Mouse (Mus musculus) midbrain, embryonic 15.5 days (tissue): ENCODE results near the gene Timm10b. TPM values are rescaled to one million over a fixed set of nuclear protein-coding genes. Genes with fewer than 3 reads are reported as not detected.

Experiments
- ATAC-seq: fragments of 200-750 bp; cut with Nextera tagmentation; replicated peaks from 2 replicates; pipeline ENCODE4 v1.8.0; 2017; ENCODE audit warnings: moderate TSS enrichment
- H3K27ac ChIP-seq: fragments of 300-500 bp; sonication (generic); 2 replicates; pipeline ENCODE4 v1.5.1; 2015; ENCODE audit warnings: mild to moderate bottlenecking, inconsistent platforms
- H3K27me3 ChIP-seq: fragments of 300-500 bp; sonication (generic); replicated peaks from 2 replicates; pipeline ENCODE4 v1.6.1; 2015; ENCODE audit warnings: inconsistent platforms
- H3K36me3 ChIP-seq: fragments of 300-500 bp; sonication (generic); replicated peaks from 2 replicates; pipeline ENCODE4 v1.6.1; 2015; ENCODE audit warnings: inconsistent platforms
- H3K4me1 ChIP-seq: fragments of 300-500 bp; sonication (generic); 2 replicates; pipeline ENCODE4 v1.6.1; 2015; ENCODE audit warnings: inconsistent platforms
- H3K4me2 ChIP-seq: fragments of 300-500 bp; sonication (generic); 2 replicates; pipeline ENCODE4 v1.6.1; 2015; ENCODE audit warnings: inconsistent platforms, mild to moderate bottlenecking, moderate library complexity
- H3K4me3 ChIP-seq: fragments of 300-500 bp; sonication (generic); 2 replicates; pipeline ENCODE4 v1.5.1; 2015; ENCODE audit warnings: mild to moderate bottlenecking, inconsistent platforms
- H3K9ac ChIP-seq: fragments of 300-500 bp; sonication (generic); 2 replicates; pipeline ENCODE4 v1.6.1; 2015; ENCODE audit warnings: mild to moderate bottlenecking, inconsistent platforms
- H3K9me3 ChIP-seq: fragments of 300-500 bp; sonication (generic); 2 replicates; pipeline ENCODE4 v1.6.1; 2016; ENCODE audit warnings: inconsistent platforms
- WGBS: fragments of 180-500 bp; shearing (Covaris S2); methylation state at CpG from one replicate; pipeline ENCODE4 v1.1.7; 2015; ENCODE audit warnings: mixed read lengths; 5-methylcytosine and 5-hydroxymethylcytosine counted together
- polyA plus RNA-seq: library from polyadenylated mRNA; unstranded; fragments of >200 nt; fragmentation: Nextera tagmentation; extraction: Ambion mirVana; gene quantifications from 2 replicates; pipeline ENCODE4 v1.2.1, GENCODE M21; 2015

Timm10b gene
- 127 and 140 TPM in 2 replicates for polyA plus RNA-seq

DNA sequence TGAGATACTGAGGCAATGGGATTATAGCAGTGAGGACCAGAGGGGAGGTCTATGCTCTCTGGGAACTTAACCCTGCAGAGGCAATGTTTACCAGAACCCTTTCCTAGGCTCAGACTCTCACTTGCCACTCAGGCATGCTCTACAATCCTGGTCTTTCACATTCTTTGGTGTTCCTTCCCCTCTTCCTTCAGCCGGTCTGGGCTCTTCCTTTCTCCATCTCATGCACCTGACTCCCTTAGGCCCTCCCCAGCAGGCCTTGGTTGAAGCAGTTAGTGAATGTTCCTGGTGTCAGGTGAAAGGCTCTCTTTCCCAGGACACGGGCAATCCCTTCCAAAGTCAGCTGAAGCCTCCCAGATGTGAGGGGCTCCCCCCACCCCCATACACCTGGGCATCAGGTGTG lies at the start of gene Timm10b:
TSS of gene Timm10b (plus strand) at position 301 of the 400 bp plus-strand sequence.
- WGBS, result 2% methylated on average over 2 of the region's 2 CpGs
- Histone ChIP-seq H3K9ac (peak within 1 kb of the TSS; percentile 74), H3K4me1 (peaks cover 25% of the 10 kb centered on the region), H3K27me3 (no peaks in the 10 kb centered on the region), H3K36me3 (peaks cover 11% of the 10 kb centered on the region; the same call in 1 of the 2 replicates), H3K27ac (peak within 1 kb of the TSS; percentile 88), H3K4me2 (peak within 1 kb of the TSS; percentile 99), H3K4me3 (peak within 1 kb of the TSS; percentile 78), H3K9me3 (no peaks in the 10 kb centered on the region)
- ATAC-seq, result no peak; the same call in 1 of the 2 replicates

DNA sequence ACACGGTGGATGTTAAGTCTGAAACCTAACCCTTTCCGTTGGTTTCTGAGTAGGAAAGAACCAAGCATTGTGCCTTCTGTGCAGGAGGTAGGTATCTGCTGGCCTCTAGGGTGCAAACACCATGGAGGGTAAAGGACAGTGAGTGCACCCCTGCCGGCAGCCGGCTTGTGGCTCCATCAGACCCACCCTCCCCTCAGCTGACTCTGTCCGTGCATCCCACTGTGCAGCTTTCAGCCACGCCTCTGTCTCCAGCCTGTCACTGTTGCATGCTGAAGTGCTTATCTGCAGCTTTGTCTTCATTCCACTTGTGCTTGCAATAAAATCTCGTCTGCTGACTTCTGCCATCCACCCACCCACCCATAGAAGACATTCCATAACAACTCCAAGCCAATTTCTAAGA lies 49.8 kb upstream of the Timm10b start:
- no peak overlapping the region for H3K27ac ChIP-seq
- no peak overlapping the region for H3K4me2 ChIP-seq
- no peaks in the 10 kb centered on the region for H3K9me3 ChIP-seq
- no peak overlapping the region for H3K4me3 ChIP-seq
- 17% methylated on average over 7 of the region's 7 CpGs for WGBS
- H3K4me1 ChIP-seq, result no peaks in the 10 kb centered on the region
- no peak for ATAC-seq
- H3K9ac ChIP-seq, result no peak overlapping the region
- no peaks in the 10 kb centered on the region for H3K27me3 ChIP-seq
- H3K36me3 ChIP-seq, result no peaks in the 10 kb centered on the region

DNA sequence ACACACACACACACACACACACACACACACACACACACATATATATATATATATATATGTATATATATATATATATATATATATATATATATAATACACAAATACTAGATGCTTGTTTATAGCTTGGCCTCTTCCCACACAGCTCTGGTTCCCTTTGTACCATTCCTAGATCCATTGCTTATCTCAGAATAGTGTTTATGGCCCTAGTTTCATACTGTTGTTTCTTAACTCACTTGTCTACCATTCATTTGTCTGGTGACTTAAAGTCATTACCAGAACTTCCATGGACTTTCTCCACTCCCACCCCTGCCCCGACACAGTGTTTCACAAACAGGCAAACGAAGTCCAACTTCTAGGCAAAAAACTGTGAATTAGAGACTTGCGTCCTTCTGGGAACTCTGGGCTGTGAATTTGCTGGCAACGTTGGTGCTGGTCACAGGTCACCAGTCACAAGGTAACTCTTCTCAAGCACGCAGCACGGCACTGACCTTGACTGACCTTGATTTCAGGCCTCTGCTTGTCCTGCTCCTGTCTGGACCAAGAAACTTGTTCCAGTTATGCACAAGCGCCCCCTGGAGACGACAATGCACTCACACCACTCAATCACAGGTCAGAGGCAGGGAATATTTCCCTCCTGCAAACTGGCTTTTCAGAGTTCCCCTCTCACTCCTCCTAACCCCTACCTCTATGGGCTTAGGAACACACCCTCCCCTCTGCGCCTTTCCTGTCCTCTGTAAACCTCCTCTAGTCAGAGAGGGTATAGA lies 36.8 kb upstream of the Timm10b start:
- Histone ChIP-seq H3K4me3 (no peak overlapping the region), H3K9me3 (0 out of 2 replicates have a peak, but pooled peaks cover 3% of the 10 kb centered on the region), H3K4me2 (no peak overlapping the region), H3K27me3 (no peaks in the 10 kb centered on the region), H3K9ac (no peak overlapping the region), H3K27ac (no peak overlapping the region), H3K4me1 (no peaks in the 10 kb centered on the region), H3K36me3 (no peaks in the 10 kb centered on the region)
- WGBS, result 34% methylated on average over 9 of the region's 9 CpGs
- 0 out of 2 replicates have a peak, but pooled peaks have one; percentile 58 for ATAC-seq

DNA sequence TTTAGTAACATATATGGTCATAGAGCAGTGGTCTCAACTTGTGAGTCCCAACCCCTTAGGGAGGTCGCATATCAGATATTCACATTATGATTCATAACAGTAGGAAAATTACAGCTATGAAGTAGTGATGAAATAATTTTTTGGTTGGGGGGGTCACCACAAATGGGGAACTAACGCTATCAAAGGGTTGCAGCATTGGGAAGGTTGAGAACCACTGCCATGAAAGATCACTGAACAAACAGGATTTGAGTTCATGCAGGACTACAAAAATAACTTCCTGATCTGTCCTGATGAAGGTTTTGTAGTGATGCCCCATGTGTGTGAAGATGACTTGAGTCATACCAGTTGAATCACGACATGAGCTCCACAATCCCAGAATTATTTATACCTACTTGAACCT lies 31.4 kb upstream of the Timm10b start:
- H3K4me2 ChIP-seq, result no peak overlapping the region
- no peak for ATAC-seq

DNA sequence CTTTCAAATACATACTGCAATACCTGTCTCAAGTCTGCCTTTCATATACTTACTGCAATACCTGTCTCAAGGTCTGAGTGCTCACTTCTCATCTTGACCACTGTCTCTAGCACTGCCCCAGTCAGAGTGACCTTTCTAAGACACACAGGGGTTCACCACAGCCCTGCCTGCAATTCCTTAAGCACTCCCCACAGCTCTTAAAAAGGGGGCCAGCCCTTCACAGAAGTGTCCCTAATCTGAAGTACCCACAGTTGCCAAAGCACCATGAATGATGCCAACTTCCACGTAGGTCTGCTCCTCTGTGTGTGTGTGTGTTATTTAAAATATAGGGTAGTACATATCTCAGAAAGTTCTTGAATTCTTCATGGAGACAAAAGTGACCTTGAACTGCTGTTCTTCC lies 28.1 kb upstream of the Timm10b start:
- Histone ChIP-seq H3K36me3 (peaks cover 56% of the 10 kb centered on the region), H3K4me2 (no peak overlapping the region), H3K27ac (no peak overlapping the region), H3K4me3 (no peak overlapping the region), H3K27me3 (no peaks in the 10 kb centered on the region), H3K9ac (no peak overlapping the region), H3K9me3 (no peaks in the 10 kb centered on the region), H3K4me1 (no peaks in the 10 kb centered on the region)
- WGBS, result 94% methylated on average over 1 of the region's 1 CpGs
- ATAC-seq, result no peak

More for the DNA sequence above, 31.4 kb upstream of the Timm10b start:
- 92% methylated on average over 3 of the region's 3 CpGs for WGBS
- no peak overlapping the region for H3K9ac ChIP-seq
- 0 out of 2 replicates have a peak, but pooled peaks cover 3% of the 10 kb centered on the region for H3K9me3 ChIP-seq
- H3K27ac ChIP-seq, result no peak overlapping the region
- H3K36me3 ChIP-seq, result peaks cover 36% of the 10 kb centered on the region
- H3K27me3 ChIP-seq, result no peaks in the 10 kb centered on the region
- H3K4me1 ChIP-seq, result no peaks in the 10 kb centered on the region
- H3K4me3 ChIP-seq, result no peak overlapping the region

DNA sequence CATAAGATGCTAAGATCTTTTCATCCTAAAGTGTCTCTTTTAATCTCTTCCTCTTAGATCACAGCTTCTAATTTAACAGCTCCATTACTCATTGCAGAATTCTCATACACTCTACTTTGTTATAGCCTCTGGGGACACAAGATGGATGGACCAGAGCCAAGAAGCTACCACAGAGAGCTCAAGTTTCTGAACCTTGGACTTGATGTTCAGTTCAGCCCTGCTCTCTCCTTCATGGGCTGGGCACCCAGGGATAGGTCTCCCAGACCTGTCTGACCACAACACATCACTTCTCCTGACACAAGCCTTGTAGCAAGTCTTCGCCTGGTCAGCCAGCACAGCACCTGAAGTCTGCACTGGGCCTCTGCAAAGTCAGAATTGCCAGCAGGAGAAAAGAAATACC lies 25.5 kb upstream of the Timm10b start:
- WGBS, result 97% methylated on average over 1 of the region's 1 CpGs

DNA sequence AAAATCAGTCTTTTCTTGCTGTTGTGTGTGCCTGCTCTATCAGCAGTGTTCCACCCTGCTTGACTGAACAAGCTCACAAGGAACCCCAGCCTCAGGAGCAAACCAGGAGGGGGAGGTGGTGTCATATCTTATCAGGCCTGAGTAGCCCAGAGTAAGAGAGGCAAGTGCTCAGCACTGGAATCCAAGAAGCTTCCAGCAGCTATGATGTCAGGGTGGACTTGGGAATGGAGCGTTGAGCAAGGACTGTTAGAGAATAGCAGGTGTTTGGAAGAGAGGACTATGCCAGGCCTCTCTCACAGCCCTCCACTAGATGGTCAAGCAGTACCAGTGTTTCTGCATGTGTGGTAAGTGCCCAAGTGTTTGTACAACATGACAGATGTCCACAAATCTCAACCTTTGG lies 24.1 kb upstream of the Timm10b start:
- ATAC-seq, result no peak
- no peak overlapping the region for H3K9ac ChIP-seq
- H3K9me3 ChIP-seq, result no peaks in the 10 kb centered on the region
- no peaks in the 10 kb centered on the region for H3K27me3 ChIP-seq
- no peak overlapping the region for H3K4me2 ChIP-seq
- peaks cover 75% of the 10 kb centered on the region for H3K36me3 ChIP-seq
- H3K4me3 ChIP-seq, result no peak overlapping the region
- H3K27ac ChIP-seq, result no peak overlapping the region
- 100% methylated on average over 1 of the region's 1 CpGs for WGBS
- H3K4me1 ChIP-seq, result no peaks in the 10 kb centered on the region

More for the DNA sequence above, 25.5 kb upstream of the Timm10b start:
- Histone ChIP-seq H3K4me1 (no peaks in the 10 kb centered on the region), H3K27ac (no peak overlapping the region), H3K4me2 (no peak overlapping the region), H3K4me3 (no peak overlapping the region), H3K27me3 (no peaks in the 10 kb centered on the region), H3K36me3 (peaks cover 81% of the 10 kb centered on the region), H3K9ac (no peak overlapping the region), H3K9me3 (no peaks in the 10 kb centered on the region)
- ATAC-seq, result no peak

DNA sequence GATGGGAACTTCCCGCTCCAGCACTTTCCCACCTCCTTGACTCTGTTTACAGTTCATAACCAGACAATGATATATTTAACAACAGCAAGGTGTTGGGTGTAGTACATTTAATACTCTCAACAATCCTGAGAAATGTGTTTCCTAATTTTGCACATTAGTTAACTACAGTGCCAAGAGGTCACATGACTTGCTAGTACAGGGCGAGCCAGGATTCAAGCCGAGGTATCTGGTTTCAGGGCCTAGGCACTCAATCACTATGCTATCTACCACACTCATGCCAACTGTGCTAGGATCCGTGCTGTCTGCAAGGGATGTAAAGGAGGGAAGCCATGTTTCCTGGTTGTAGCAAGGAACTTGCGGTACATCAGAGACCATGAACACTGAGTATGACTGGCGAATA lies 23.3 kb upstream of the Timm10b start:
- Histone ChIP-seq H3K9ac (no peak overlapping the region), H3K36me3 (peaks cover 71% of the 10 kb centered on the region)
- no peak for ATAC-seq

DNA sequence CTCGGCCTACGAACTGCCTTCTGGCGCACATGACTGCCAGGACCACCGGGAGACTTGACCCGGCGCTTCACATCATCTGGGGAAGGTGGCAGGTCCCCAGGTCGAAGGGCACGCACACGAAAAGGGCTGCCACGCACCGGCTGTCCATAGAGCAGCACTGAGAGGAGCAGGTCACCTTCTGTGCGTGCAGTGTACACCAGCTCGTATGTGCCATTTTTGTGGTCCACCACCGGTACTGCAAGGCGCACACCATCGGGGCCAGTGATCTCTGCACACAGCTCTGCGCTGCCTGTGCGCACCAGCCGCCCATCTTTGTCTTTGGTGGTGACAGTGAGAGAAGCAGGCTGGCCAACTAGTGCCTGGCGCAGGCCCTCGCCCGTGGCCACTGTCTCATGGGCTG lies 22.0 kb upstream of the Timm10b start:
- ATAC-seq, result no peak
- Histone ChIP-seq H3K4me1 (no peaks in the 10 kb centered on the region), H3K27ac (no peak overlapping the region), H3K4me3 (no peak overlapping the region), H3K4me2 (no peak overlapping the region), H3K9me3 (no peaks in the 10 kb centered on the region), H3K9ac (no peak overlapping the region), H3K36me3 (peaks cover 65% of the 10 kb centered on the region), H3K27me3 (no peaks in the 10 kb centered on the region)
- 97% methylated on average over 22 of the region's 22 CpGs for WGBS

More for the DNA sequence above, 23.3 kb upstream of the Timm10b start:
- 94% methylated on average over 6 of the region's 6 CpGs for WGBS
- Histone ChIP-seq H3K9me3 (no peaks in the 10 kb centered on the region), H3K4me3 (no peak overlapping the region), H3K27ac (no peak overlapping the region), H3K4me1 (no peaks in the 10 kb centered on the region), H3K4me2 (no peak overlapping the region), H3K27me3 (no peaks in the 10 kb centered on the region)

DNA sequence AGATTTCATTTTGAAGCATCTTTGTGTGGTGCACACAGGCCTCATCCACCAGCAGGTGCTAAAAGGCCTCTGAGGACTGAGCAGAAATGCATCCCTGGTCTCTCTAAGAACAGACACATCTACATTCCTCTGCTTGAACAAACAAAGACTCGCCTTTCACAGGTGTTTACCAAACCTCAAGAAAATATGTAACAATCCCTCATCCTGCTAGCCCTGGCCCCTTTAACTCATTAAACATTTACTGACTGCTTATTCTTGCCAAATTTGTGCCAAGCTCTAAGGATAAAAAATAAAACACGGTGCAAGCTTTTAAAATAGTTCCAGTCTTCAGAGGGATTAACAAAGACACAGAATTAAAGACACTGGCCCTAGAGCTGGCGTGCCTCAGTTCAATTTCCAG lies 20.2 kb upstream of the Timm10b start:
- Histone ChIP-seq H3K27ac (no peak overlapping the region), H3K9me3 (no peaks in the 10 kb centered on the region), H3K4me2 (no peak overlapping the region), H3K9ac (no peak overlapping the region), H3K27me3 (no peaks in the 10 kb centered on the region), H3K36me3 (peaks cover 63% of the 10 kb centered on the region), H3K4me3 (no peak overlapping the region), H3K4me1 (no peaks in the 10 kb centered on the region)
- WGBS, result 66% methylated on average over 3 of the region's 3 CpGs
- ATAC-seq, result no peak

DNA sequence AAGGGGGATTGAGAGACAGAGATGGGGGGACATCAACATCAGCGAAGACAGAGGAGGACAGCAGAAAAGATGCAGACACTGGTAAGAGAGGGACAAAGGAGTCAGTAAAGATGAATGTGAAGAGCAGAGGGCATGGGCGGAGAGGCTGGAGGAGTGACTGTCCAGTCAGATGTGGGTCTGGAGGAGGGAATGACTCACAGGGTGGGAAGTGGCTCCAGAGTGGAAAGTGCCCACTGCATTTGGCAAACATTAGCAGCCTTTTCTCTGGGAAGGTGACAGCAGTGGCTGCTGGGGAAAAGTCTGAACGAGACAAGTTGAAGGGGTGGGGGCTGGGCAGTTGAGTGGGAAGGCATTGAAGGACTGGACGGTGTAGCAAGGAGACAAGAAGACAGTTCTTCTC lies 18.8 kb upstream of the Timm10b start:
- no peaks in the 10 kb centered on the region for H3K4me1 ChIP-seq
- peaks cover 51% of the 10 kb centered on the region for H3K36me3 ChIP-seq
- H3K9ac ChIP-seq, result no peak overlapping the region
- no peak overlapping the region for H3K27ac ChIP-seq
- ATAC-seq, result no peak
- no peaks in the 10 kb centered on the region for H3K27me3 ChIP-seq
- no peak overlapping the region for H3K4me3 ChIP-seq
- H3K9me3 ChIP-seq, result no peaks in the 10 kb centered on the region
- H3K4me2 ChIP-seq, result no peak overlapping the region
- WGBS, result 82% methylated on average over 4 of the region's 4 CpGs

DNA sequence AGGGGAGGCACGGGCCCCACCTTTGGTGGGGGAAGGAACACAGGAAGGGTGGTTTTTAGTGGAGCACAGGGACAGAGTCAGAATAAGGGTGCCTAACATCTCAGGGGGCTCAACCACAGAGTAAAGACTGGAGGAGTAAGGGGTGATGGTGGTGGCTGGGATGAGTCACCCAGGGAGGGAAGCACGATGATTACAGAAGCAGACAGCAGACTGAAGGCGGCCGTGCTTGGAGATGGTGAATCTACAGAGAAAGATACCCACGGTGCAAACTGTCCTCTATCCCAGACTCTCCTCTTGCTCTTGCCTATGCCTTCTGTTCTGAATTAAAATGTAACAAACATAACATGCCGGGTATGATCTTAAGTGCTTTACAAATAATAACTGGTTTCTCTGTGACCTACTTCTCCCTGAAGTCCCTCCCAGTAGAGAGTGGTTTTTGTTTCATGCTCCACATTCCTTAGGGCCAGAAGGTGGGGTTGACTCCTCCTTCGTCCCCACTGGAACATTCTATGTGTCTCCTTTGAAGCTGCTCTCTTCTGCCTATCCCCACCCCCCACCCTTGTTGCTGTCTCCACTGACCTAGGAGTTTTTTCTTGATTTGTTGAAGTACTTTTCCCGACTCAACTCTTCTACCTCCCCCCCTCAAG lies 18.1 kb upstream of the Timm10b start:
- Histone ChIP-seq H3K9ac (no peak overlapping the region), H3K4me3 (no peak overlapping the region), H3K27ac (no peak overlapping the region), H3K9me3 (no peaks in the 10 kb centered on the region), H3K4me1 (no peaks in the 10 kb centered on the region), H3K36me3 (peaks cover 49% of the 10 kb centered on the region), H3K4me2 (no peak overlapping the region), H3K27me3 (no peaks in the 10 kb centered on the region)
- WGBS, result 82% methylated on average over 8 of the region's 8 CpGs
- no peak for ATAC-seq
